Mouse (Mus musculus): Measurements from ENCODE around the gene Auts2. TPM values are rescaled to one million over a fixed set of nuclear protein-coding genes. Genes with fewer than 3 reads are reported as not detected.

Auts2 gene
- polyA plus RNA-seq, 1 experiment from 2014 or later, result 36.0 TPM

GRCm38 (mm10) chr5:131774792-131775191 is 768.4 kb downstream of the Auts2 start:
- peaks cover 8% of the 10 kb centered on the region for H3K4me1 ChIP-seq (ENCODE audit: control insufficient read depth, insufficient read depth, low read length)
- H3K36me3 ChIP-seq (ENCODE audit: control insufficient read depth, insufficient read depth, low read length), result no peaks in the 10 kb centered on the region
- no peaks in the 10 kb centered on the region for H3K27me3 ChIP-seq (ENCODE audit: control insufficient read depth, insufficient read depth, low read length)
- ATAC-seq (ENCODE audit: low FRiP score) (no peak), DNase-seq (ENCODE audit: low spot score, missing footprints) (no peak)
- H3K9ac ChIP-seq (ENCODE audit: low read length), result no peak overlapping the region
- H3K4me2 ChIP-seq, result no peak overlapping the region
- WGBS, result 89% methylated on average over 6 of the region's 6 CpGs
- H3K9me3 ChIP-seq (ENCODE audit: control insufficient read depth, low read length), result no peaks in the 10 kb centered on the region
- H3K27ac ChIP-seq (ENCODE audit: low read depth, low read length), result no peak overlapping the region
- H3K4me3 ChIP-seq (ENCODE audit: low read depth, low read length), result no peak overlapping the region

GRCm38 (mm10) chr5:131772616-131773015 is 770.5 kb downstream of the Auts2 start:
- DNase-seq (ENCODE audit: low spot score, missing footprints) (no peak), ATAC-seq (ENCODE audit: low FRiP score) (no peak)
- no peak overlapping the region for H3K4me2 ChIP-seq
- no peaks in the 10 kb centered on the region for H3K9me3 ChIP-seq (ENCODE audit: control insufficient read depth, low read length)
- H3K9ac ChIP-seq (ENCODE audit: low read length), result no peak overlapping the region
- no peaks in the 10 kb centered on the region for H3K27me3 ChIP-seq (ENCODE audit: control insufficient read depth, insufficient read depth, low read length)
- H3K4me3 ChIP-seq (ENCODE audit: low read depth, low read length), result no peak overlapping the region
- peaks cover 13% of the 10 kb centered on the region for H3K4me1 ChIP-seq (ENCODE audit: control insufficient read depth, insufficient read depth, low read length)
- H3K36me3 ChIP-seq (ENCODE audit: control insufficient read depth, insufficient read depth, low read length), result no peaks in the 10 kb centered on the region
- WGBS, result 97% methylated on average over 1 of the region's 1 CpGs
- H3K27ac ChIP-seq (ENCODE audit: low read depth, low read length), result no peak overlapping the region

GRCm38 (mm10) chr5:131769273-131769672 is 773.9 kb downstream of the Auts2 start:
- Histone ChIP-seq H3K9ac (ENCODE audit: low read length) (no peak overlapping the region), H3K4me1 (ENCODE audit: control insufficient read depth, insufficient read depth, low read length) (peaks cover 8% of the 10 kb centered on the region), H3K27me3 (ENCODE audit: control insufficient read depth, insufficient read depth, low read length) (no peaks in the 10 kb centered on the region), H3K4me2 (no peak overlapping the region), H3K9me3 (ENCODE audit: control insufficient read depth, low read length) (no peaks in the 10 kb centered on the region), H3K36me3 (ENCODE audit: control insufficient read depth, insufficient read depth, low read length) (no peaks in the 10 kb centered on the region), H3K27ac (ENCODE audit: low read depth, low read length) (no peak overlapping the region; the same call in 1 of the 2 replicates), H3K4me3 (ENCODE audit: low read depth, low read length) (no peak overlapping the region)
- peak; percentile 76 for ATAC-seq (ENCODE audit: low FRiP score)
- no peak for DNase-seq (ENCODE audit: low spot score, missing footprints)
- WGBS, result 43% methylated on average over 11 of the region's 11 CpGs

GRCm38 (mm10) chr5:131767699-131768264 is 775.4 kb downstream of the Auts2 start:
- H3K36me3 ChIP-seq (ENCODE audit: control insufficient read depth, insufficient read depth, low read length), result no peaks in the 10 kb centered on the region
- H3K27ac ChIP-seq (ENCODE audit: low read depth, low read length), result no peak overlapping the region
- peaks cover 8% of the 10 kb centered on the region for H3K4me1 ChIP-seq (ENCODE audit: control insufficient read depth, insufficient read depth, low read length)
- no peak for DNase-seq (ENCODE audit: low spot score, missing footprints)
- H3K4me3 ChIP-seq (ENCODE audit: low read depth, low read length), result no peak overlapping the region
- H3K4me2 ChIP-seq, result no peak overlapping the region
- H3K27me3 ChIP-seq (ENCODE audit: control insufficient read depth, insufficient read depth, low read length), result no peaks in the 10 kb centered on the region
- H3K9ac ChIP-seq (ENCODE audit: low read length), result no peak overlapping the region
- no peak for ATAC-seq (ENCODE audit: low FRiP score)
- no peaks in the 10 kb centered on the region for H3K9me3 ChIP-seq (ENCODE audit: control insufficient read depth, low read length)
- 71% methylated on average over 12 of the region's 12 CpGs for WGBS

- 86% methylated on average over 9 of the region's 9 CpGs for WGBS
- Histone ChIP-seq H3K4me3 (ENCODE audit: low read depth, low read length) (no peak overlapping the region), H3K27ac (ENCODE audit: low read depth, low read length) (no peak overlapping the region), H3K36me3 (ENCODE audit: control insufficient read depth, insufficient read depth, low read length) (no peaks in the 10 kb centered on the region), H3K4me2 (no peak overlapping the region), H3K27me3 (ENCODE audit: control insufficient read depth, insufficient read depth, low read length) (no peaks in the 10 kb centered on the region), H3K9ac (ENCODE audit: low read length) (no peak overlapping the region), H3K9me3 (ENCODE audit: control insufficient read depth, low read length) (no peaks in the 10 kb centered on the region), H3K4me1 (ENCODE audit: control insufficient read depth, insufficient read depth, low read length) (peaks cover 8% of the 10 kb centered on the region)
- ATAC-seq (ENCODE audit: low FRiP score), result no peak
- no peak for DNase-seq (ENCODE audit: low spot score, missing footprints)
These were observed 776.0 kb downstream of the Auts2 start for GRCm38 (mm10) chr5:131767176-131767575.

- Histone ChIP-seq H3K9me3 (ENCODE audit: control insufficient read depth, low read length) (no peaks in the 10 kb centered on the region), H3K36me3 (ENCODE audit: control insufficient read depth, insufficient read depth, low read length) (no peaks in the 10 kb centered on the region), H3K4me2 (no peak overlapping the region), H3K9ac (ENCODE audit: low read length) (no peak overlapping the region), H3K27me3 (ENCODE audit: control insufficient read depth, insufficient read depth, low read length) (no peaks in the 10 kb centered on the region), H3K4me1 (ENCODE audit: control insufficient read depth, insufficient read depth, low read length) (no peaks in the 10 kb centered on the region), H3K4me3 (ENCODE audit: low read depth, low read length) (no peak overlapping the region), H3K27ac (ENCODE audit: low read depth, low read length) (no peak overlapping the region)
- no peak for DNase-seq (ENCODE audit: low spot score, missing footprints)
- WGBS, result 96% methylated on average over 13 of the region's 13 CpGs
- no peak for ATAC-seq (ENCODE audit: low FRiP score)
These were observed 783.7 kb downstream of the Auts2 start for GRCm38 (mm10) chr5:131759432-131759831.

GRCm38 (mm10) chr5:131750330-131750729 is 792.8 kb downstream of the Auts2 start:
- H3K4me2 ChIP-seq, result no peak overlapping the region
- no peaks in the 10 kb centered on the region for H3K27me3 ChIP-seq (ENCODE audit: control insufficient read depth, insufficient read depth, low read length)
- no peaks in the 10 kb centered on the region for H3K36me3 ChIP-seq (ENCODE audit: control insufficient read depth, insufficient read depth, low read length)
- 58% methylated on average over 2 of the region's 2 CpGs for WGBS
- H3K27ac ChIP-seq (ENCODE audit: low read depth, low read length), result no peak overlapping the region
- no peak overlapping the region for H3K4me3 ChIP-seq (ENCODE audit: low read depth, low read length)
- 0 out of 2 replicates have a peak, but pooled peaks cover 3% of the 10 kb centered on the region for H3K4me1 ChIP-seq (ENCODE audit: control insufficient read depth, insufficient read depth, low read length)
- H3K9me3 ChIP-seq (ENCODE audit: control insufficient read depth, low read length), result no peaks in the 10 kb centered on the region
- no peak for DNase-seq (ENCODE audit: low spot score, missing footprints)
- H3K9ac ChIP-seq (ENCODE audit: low read length), result no peak overlapping the region
- ATAC-seq (ENCODE audit: low FRiP score), result no peak

- no peak for DNase-seq (ENCODE audit: low spot score, missing footprints)
- H3K4me3 ChIP-seq (ENCODE audit: low read depth, low read length), result no peak overlapping the region
- 72% methylated on average over 6 of the region's 6 CpGs for WGBS
- H3K27ac ChIP-seq (ENCODE audit: low read depth, low read length), result no peak overlapping the region
- H3K4me1 ChIP-seq (ENCODE audit: control insufficient read depth, insufficient read depth, low read length), result 0 out of 2 replicates have a peak, but pooled peaks cover 3% of the 10 kb centered on the region
- H3K27me3 ChIP-seq (ENCODE audit: control insufficient read depth, insufficient read depth, low read length), result no peaks in the 10 kb centered on the region
- no peak overlapping the region for H3K4me2 ChIP-seq
- no peaks in the 10 kb centered on the region for H3K36me3 ChIP-seq (ENCODE audit: control insufficient read depth, insufficient read depth, low read length)
- no peak for ATAC-seq (ENCODE audit: low FRiP score)
- H3K9ac ChIP-seq (ENCODE audit: low read length), result no peak overlapping the region
- no peaks in the 10 kb centered on the region for H3K9me3 ChIP-seq (ENCODE audit: control insufficient read depth, low read length)
These were observed 793.9 kb downstream of the Auts2 start for GRCm38 (mm10) chr5:131749211-131749610.

- no peak for ATAC-seq (ENCODE audit: low FRiP score)
- no peaks in the 10 kb centered on the region for H3K27me3 ChIP-seq (ENCODE audit: control insufficient read depth, insufficient read depth, low read length)
- H3K4me3 ChIP-seq (ENCODE audit: low read depth, low read length), result no peak overlapping the region
- no peaks in the 10 kb centered on the region for H3K4me1 ChIP-seq (ENCODE audit: control insufficient read depth, insufficient read depth, low read length)
- 76% methylated on average over 8 of the region's 8 CpGs for WGBS
- H3K27ac ChIP-seq (ENCODE audit: low read depth, low read length), result no peak overlapping the region
- no peak overlapping the region for H3K4me2 ChIP-seq
- DNase-seq (ENCODE audit: low spot score, missing footprints), result no peak
- no peak overlapping the region for H3K9ac ChIP-seq (ENCODE audit: low read length)
- H3K36me3 ChIP-seq (ENCODE audit: control insufficient read depth, insufficient read depth, low read length), result no peaks in the 10 kb centered on the region
- no peaks in the 10 kb centered on the region for H3K9me3 ChIP-seq (ENCODE audit: control insufficient read depth, low read length)
These were observed 800.1 kb downstream of the Auts2 start for GRCm38 (mm10) chr5:131743069-131743468.

All from midbrain, embryonic 11.5 days (tissue).